Mouse (Mus musculus) T-helper 2 cell (primary cell): Measurements from ENCODE around the gene Apbb2.

Experiments
- in situ Hi-C: fragments of 300-600 bp; cut with MboI, MseI; formaldehyde crosslinking; loops from one replicate; pipeline ENCODE4 v1.15.1; 2025; ENCODE audit warnings: high pct_unique_total_duplicates

Gene Apbb2

DNA sequence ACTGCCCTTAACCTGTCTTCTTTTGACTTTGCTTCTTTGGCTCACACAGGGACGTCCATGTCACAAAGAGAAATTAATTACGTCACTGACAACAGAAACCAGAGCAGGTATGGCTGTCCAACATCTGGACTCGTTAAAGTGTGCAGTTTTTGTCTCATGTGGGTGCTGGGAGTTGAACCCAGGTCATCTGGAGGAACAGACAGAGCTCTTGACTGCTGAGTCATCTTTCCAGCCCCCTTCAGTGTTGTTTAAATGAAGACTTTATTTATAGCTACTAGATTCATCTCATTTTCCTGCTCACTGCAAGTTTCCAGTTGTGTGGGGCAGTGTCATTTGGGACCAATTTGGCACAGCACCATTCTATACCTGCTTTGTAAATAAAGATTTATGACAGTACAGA is 273.4 kb downstream of the Apbb2 start:
- in situ Hi-C loops: no loop called here

DNA sequence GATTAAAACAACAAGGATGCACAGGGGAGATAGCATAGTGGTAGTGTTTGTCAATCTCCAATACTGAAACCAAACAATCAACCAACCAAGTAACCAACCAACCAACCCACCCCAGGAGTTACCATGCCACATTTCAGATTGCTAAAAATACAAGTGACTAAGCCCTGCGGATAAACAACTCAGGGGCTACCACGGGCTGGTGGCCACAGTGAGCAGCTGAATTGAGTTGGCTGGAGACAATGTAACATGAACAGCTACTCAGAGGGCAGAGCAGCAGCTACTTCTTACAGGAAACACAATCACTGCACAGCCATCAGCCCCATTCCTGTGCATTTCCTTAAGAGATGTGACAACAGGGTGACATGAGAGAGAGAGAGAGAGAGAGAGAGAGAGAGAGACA is 274.4 kb downstream of the Apbb2 start:
- in situ Hi-C loops: no loop called here

DNA sequence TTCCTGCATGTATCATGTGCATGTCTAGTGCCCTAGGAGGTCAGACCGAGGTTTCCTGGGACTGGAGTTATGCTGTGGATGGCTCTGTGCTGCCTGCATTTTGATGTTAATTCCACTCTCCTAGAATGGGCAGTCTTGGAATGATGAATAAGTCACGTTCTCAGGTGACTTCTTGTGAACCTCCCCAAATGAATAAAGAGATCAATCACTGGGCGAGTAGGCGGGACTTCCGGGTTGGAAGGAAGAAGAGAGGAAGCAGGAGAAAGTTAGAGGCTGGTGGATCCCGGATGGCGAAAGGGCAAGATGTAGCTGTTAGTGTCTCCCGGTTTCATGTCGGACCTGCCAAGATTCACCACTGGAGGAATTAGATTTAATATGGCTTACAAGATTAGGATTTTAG is 276.3 kb downstream of the Apbb2 start:
- in situ Hi-C loops: no loop called here

DNA sequence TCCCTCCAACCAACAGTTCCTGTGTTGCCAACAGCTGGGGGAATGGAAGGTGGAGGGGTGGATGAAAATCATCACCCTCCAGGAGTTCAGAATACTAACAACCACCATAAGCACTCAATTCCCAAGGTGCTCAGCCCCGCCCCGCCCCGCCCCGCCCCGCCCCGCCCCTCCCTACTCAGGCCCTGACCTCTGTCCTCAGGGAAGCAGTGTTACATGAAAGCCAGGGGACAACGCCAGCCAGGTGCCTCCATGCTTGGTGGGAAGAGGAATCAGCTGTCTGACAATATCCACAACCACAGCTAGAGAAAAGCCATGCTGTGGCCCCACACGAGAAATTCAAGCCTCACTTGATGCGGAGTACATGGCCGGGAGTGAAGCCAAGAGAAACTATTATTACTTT is 276.7 kb downstream of the Apbb2 start:
- in situ Hi-C loops: no loop called here

DNA sequence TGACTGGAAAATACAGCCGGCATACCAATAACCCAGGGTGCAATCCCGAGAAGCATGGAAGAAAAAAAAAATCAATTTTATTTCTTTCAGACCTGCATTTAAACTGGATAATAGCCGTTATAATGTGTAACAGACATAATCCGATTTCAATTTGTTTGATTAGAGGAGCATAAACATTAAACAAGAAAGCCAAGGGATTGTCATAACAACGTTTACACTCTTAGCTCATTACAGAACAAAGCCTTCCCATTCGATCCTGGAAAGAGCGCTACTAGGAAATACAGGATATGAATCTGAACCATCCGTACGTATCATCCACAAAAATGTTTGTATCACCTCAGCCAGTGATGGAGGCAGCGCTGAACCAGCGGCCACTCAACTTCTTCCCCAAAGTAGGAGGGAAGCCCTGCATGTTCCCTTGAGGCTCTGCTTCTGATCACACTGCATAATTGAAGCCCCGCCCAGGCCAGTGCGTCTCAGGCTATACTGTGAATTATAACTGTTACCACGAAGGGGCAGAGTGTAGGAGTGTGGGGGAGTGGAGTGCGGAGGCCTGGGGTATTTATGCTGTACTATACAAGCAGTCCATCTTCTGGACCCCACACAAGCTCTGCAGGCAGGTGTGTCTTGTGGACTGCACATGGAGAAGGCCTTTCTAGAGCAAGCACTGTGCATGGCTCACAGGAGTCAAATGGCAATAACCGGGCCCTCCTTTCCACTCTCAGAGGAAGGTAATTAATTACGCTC is 278.1 kb downstream of the Apbb2 start:
- in situ Hi-C loops: no loop called here

DNA sequence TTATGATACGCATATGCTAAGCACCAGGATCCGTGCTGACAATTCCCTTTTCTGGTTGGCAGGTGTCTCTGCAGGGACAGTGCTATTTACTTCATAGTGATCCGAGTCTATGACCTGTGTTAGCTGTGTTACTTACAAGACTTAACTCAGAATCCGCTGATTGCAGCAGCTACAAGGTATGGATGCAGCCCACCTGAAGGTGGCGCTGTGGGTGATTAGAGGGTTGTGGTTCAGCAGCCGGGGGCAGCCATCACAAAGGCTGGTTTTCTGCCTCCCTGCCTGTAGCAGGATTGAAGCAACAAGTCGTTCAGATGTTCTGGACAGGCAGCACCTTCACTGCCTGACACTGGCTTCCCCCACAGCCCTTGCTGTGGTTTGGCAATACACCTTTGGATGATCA is 280.0 kb downstream of the Apbb2 start:
- in situ Hi-C loops: no loop called here

DNA sequence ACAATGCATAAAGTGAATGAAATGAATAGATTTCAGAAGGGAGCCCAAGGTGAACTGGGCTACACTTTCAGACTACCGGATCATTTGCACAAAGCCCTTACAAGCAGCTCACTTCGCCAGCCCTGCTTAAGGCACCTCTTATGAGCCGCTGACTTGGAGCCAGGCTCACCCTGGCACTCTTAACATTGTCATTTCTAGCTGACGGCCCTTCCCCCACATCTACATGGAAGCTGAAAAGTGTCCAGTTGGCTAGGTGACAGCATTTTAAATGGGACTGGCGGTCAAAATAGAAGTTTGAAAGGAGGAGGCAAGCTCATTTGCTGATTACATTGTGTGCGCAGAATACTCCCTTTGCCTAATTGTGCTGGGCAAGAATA is 280.6 kb downstream of the Apbb2 start:
- in situ Hi-C loops: no loop called here

DNA sequence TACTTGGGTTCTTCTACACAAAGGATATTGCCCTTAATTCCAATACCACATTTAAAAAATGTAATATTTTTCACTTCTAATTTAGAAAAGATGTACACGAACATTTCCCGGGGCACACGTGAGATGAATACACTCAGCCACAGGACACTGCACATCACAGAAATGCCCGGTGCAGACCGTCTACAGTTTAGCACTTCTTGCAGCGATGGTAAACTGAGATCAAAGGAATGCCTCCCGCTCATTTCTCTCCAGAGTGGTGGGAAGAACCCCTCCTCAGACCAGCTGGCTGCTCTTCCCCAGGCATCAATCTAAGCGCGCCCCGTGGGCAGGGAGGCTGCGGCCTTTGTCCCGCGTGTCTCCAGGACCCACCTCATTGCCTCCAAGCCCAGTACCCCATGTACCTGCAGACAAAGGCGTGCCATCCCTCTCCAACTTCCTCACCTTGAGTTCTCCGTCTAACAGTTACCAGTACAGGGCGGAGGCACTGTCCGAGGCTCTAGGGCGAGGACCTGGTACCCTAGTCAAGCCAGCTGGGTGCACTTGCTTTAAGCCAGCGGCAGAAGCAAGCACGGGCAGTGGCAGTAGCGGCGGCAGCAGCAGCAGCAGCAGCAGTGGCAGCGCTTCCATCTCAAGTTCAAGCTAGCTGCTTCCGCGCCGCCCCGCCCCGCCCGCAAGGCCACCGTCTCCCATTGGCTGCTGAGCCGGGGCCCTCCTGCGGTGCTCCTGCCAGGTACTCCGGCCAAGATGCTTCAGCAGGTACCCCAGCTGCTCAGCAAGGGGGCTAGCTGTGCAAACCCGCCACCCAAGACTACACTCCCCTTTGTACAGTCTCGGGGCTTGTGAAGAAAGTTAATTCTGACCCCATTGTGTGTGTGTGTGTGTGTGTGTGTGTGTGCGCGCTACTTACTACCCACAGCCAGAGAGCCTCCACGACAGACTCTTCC is 281.3 kb downstream of the Apbb2 start:
- in situ Hi-C loops: no loop called here

DNA sequence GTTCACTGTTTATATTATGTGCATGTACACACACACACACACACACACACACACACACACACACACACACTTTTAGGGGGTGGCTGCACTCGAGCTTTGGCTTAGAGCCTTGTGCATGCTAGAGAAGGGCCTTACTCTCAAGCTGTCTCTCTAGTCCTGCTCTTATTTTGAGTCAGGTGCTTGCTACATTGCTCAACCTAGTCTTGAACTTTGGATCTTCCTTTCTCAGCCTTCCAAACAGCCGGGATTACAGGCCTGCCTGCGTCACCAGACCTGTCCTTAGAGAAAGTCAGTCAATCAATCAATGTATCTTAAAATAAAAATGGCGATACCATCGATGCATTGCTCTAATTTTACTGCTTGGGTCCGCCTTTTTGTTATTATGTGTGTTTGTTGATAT is 287.8 kb downstream of the Apbb2 start:
- in situ Hi-C loops: no loop called here

DNA sequence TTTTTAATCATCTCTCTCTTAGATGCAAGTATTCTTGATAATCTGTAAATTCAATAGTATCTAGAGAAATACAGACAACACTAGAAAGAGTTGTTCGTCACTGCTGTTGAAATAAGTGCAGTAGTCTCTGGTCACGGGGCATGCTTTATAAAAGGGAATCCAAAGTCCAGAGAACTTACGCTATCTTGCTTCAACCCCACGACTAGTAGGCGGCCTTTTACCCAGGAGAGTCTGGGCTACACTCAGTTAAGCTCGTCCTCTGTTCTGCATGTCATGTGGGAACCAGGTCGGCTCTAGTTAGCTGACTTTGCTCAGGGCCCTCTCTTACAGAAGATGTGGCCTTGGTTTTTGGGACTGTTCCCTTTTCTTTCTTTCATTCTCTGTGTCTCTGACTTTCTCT is 289.8 kb downstream of the Apbb2 start:
- in situ Hi-C loops: no loop called here

DNA sequence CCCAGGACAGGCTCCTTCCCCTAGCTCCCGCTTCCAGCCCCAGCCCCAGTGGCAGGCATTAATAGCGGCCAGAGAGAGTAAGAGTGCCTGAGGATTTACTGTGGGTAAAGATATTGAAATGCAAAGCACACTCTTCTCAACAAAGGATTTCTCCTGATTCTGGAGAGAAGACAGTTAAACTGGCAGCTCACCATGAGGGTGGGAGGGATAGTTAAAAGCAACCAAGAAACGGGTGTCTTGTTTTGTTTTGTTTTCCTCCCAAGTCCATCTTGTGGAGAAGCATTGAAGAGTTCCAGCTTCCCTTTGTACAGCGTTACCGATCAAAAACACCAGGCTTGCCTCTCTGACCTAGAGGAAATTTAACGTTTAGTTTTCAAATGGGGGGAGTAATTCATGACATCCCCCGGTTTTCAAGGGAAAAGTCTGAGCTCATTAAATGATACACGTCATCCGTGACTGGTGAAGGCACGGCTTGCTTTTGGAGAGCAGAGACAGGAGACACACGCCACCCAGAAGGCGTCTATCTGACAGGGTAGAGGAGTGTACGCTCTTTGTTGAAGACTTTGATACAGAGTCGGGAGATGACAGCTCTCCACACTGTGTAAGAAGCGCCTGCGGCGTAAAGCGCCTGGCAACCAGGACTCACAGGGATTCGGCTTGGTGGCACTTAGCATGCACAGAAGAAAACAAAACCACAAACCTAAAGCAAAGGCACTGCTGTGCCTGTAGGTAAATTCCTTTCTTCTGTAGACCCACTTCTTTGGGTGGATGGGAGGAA is 290.4 kb downstream of the Apbb2 start:
- in situ Hi-C loops: no loop called here

DNA sequence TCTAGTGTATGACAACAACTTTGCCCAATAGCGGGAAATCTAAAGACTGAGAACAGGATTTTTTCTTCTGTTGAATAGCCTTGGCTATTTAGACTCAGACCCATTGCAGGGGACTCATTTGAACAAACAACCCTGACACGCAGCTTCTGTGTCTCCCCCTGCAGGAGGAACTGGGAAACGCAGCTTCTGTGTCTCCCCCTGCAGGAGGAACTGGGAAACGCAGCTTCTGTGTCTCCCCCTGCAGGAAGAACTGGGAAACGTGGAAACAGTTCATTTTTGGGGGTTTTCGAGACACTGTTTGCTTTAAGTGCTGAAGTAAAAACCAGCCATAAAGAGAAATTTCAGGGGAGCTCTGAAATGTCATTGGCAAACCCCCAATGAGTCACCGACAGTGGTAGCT is 292.2 kb downstream of the Apbb2 start:
- in situ Hi-C loops: no loop called here

DNA sequence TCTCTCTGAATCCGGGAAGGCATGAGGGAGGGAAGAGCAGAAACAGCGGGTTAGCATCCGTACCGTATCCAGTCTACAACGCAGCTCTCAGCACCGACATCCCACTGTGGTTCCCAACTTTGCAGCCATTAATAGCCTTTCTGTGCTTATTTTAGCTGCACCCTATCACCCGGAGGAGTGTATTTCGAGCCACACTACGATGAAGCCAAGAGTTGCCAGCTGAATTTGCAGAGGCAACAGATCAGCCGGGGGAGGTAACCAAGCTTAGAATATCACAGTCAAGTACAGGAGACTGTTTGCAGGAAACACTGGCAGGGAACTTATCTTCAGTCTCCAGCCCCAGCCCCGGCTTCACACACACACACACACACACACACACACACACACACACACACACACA is 295.0 kb downstream of the Apbb2 start:
- in situ Hi-C loops: no loop called here

DNA sequence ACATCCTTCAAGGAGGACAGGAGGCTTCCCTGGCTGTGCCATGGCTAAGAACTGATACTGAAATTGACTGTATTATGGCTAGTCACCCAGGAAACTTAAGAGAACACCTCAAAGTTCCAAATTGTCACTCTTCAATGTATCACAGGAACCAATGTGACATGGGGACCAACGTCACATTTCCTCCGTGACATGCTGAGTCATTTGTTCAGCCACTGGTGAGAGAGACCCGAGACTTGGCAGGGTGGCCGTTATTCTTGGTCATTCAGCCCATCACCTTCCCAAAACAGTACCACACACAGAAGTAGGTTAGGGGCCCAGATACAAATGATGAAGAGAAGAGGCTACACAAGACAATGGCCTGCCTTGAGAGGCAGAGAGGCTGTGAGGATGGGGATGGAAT is 295.5 kb downstream of the Apbb2 start:
- in situ Hi-C loops: no loop called here

DNA sequence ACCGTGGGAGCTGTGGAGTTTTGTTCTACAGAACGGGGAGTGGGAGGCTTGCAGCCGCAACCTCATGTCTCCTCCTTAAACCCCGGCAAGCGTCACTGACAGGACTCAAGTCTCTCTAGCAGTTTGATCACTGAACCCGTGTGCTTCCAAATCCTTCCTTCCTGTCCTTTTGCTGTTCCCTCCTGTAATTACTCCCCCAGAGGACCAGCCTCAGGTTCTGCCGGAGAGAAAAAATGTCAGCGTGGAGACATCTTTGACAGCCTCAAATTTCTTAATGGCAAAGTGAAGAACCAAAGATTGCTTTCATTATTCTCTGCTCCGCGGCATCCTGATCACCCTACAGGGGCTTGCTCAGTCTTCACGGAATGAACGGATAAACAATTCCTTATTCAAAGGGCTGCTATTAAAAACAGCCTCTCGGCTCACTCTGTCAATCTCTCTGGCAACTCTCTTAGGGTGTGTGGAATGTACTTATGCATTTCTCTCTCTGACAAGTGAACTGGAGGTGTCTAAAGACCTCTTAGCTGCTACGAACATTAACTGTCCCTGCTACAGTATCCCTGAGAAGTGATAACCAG is 298.7 kb downstream of the Apbb2 start:
- in situ Hi-C loops: no loop called here

DNA sequence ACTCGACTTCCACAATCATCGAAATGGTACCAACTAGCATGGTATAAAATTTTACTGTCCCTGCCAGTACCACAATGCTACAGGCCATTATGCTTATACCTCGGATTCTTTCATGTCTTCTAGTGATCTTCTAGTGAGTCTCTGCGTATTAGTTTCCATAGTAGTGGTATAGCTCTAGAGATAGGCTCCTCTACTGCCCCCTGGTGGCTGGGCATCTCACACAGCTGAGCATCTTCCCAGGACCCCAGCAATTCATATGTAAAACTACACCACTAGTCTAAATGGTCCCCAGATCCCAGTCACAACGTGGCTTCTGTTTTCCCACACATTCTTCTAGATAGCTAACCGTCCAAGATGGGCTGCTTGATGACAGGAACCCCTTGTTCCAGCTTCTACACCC is 299.2 kb downstream of the Apbb2 start:
- in situ Hi-C loops: no loop called here

DNA sequence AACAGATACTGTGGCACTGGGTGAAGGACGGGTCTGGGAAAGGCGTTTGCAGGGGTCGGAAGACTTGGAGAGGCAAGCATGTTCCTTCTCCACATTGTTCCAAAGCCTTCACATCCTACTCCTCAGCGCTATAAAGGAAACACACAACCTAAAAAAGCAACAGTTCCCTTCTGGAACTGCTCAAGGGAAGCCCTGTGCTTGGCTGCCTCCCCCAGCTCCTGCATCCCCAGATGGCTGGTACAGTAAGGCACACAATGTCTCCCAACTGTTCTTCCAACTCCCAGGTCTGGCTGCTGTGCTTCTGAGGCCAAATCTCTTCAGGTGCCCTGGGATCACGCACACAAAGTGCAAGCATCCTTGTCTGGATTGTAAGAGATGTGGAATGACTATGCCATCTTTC is 302.8 kb downstream of the Apbb2 start:
- in situ Hi-C loops: no loop called here

DNA sequence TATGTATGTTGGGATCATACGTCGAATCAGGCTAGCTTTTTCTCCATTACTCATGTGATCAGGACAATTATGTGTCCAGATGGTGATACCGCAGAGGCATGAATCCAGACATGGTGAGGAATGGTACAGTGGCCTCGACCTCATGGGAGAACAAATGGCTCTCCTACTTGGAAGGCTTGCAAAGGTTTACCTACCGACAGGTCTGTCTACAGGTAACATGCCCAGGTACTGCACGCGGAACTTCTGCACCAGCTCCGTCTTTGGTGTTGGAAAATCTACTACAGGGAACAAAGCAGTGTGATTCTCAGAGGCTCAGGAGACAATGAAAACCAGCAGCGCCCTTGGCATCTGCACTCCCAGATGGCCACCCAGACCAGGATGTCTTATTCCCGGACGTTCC is 307.8 kb downstream of the Apbb2 start:
- in situ Hi-C loops: no loop called here

DNA sequence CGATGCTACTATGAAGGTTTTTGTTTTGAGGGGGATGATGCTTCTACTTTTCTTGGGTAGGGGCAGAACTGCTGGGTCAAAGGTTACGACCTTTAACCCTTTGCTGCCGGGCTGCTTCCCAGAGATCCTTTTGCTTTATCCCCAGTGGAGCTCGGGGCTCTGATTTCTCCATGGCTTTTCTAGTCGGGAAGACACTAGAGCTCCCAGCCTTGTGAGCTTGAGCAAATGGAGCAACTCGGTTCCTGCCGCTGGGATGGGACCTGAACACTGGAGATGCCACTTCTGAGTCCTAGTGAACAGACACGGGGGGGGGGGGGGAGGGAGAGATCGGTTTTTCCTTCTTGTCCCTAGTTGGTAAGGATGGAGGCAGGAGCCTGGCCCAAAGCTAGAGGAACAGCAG is 308.3 kb downstream of the Apbb2 start:
- in situ Hi-C loops: no loop called here

DNA sequence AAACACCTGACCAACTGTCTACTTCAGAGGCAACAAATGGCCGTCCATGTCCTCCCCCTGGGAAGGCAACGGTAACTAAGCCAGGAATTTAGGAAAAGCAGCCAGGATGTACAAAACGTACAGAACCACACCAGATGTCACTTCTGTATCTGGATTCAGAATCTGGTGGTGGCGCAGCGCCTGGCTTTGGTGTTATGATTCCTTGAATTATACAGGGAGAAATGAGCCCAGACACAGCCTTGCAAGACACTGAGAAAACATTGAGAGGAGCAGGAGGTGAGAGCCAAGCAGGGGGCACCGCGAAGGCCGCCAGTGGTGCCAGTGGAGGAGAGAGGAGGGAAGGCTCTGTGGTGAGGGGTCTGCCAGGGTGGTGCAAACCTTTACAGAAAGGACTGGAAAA is 313.1 kb downstream of the Apbb2 start:
- in situ Hi-C loops: no loop called here

DNA sequence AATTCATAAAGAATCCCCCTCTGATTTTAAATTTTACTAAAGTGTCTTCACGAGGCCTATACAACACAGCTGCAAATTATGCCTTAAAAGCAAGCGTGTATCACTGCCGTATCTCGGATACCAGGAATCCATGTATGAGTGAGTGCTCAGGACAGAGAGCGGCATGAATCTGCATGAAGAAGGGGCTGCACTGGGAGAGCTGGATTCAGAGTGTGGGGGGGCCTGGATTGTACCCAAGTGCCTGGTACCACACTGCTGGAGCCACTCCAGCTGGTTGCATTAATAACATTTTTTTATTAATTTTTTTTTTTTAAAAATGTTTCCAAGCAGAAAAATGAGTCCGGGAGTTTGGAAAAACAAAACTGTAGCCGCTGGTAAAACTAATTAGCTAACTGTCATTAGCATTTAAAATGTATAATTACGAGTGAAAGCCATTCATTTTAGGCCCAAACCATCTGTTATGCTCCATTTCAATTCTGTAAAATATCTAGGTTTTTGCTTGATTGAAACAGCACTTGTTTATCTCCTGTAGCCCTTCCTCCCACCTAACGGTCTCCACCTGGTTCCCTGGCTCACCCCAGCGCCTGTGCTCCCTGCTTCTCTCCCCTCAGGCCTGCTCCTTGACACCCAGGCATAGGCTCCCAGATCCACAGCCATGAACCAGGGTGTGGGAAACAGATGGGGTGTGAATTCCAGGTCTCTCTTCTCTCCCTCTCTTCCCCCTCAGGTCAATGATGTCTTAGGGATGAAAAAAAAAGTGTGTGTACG is 314.1 kb downstream of the Apbb2 start:
- in situ Hi-C loops: no loop called here
